Mouse (Mus musculus) myocyte (in vitro differentiated cells): ENCODE results near the gene Dock4.

ENCODE experiments used
- POLR2A ChIP-seq: IDR thresholded peaks from one replicate; pipeline ENCODE4 v1.6.1; 2011; ENCODE audit warnings: low read depth, mild to moderate bottlenecking, control low read depth, moderate library complexity; ENCODE audit not compliant: insufficient read length
- TCF12 ChIP-seq: IDR thresholded peaks from one replicate; pipeline ENCODE4 v1.6.1; 2011; ENCODE audit warnings: mild to moderate bottlenecking, control low read depth; ENCODE audit not compliant: poor library complexity, insufficient read depth, severe bottlenecking

DNA sequence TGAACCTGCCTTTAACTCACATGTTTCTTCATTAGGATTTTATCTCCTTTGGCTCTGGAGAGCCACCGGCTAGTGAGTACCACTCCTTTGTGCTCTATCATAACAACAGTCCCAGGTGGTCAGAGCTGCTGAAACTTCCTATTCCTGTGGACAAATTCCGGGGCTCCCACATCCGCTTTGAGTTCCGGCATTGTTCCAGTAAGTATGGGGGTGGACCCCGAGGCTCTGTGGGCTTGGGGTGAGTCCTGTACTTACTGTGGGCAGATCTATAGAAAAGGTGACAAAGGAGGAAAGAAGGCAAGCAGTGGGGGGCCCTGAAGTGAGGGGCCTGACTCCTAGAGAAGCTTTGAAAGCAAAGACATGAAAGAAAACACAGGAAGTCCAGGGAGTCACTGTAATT, 258.5 kb downstream of the Dock4 start:
- TF ChIP-seq POLR2A = no peak
- no peak for TF ChIP-seq TCF12
